Mouse (Mus musculus) heart, embryonic 11.5 days (tissue): ENCODE results near the gene Lrrc23. TPM values are rescaled to one million over a fixed set of nuclear protein-coding genes. Genes with fewer than 3 reads are reported as not detected.

Experiments used
- ATAC-seq: fragments of 200-750 bp; cut with Nextera tagmentation; replicated peaks from 2 replicates; pipeline ENCODE4 v1.8.0; 2017; ENCODE audit warnings: moderate library complexity; ENCODE audit not compliant: insufficient number of reproducible peaks, low FRiP score, low TSS enrichment
- H3K27ac ChIP-seq: fragments of 300-500 bp; sonication (generic); 2 replicates; pipeline ENCODE4 v1.5.1; 2014; ENCODE audit warnings: mild to moderate bottlenecking, low read depth, low read length
- H3K27me3 ChIP-seq: fragments of 300-500 bp; sonication (generic); 2 replicates; pipeline ENCODE4 v1.6.1; 2014; ENCODE audit warnings: mild to moderate bottlenecking, low read length, mixed read lengths; ENCODE audit not compliant: control insufficient read depth, insufficient read depth
- H3K36me3 ChIP-seq: fragments of 300-500 bp; sonication (generic); 2 replicates; pipeline ENCODE4 v1.6.1; 2014; ENCODE audit warnings: mild to moderate bottlenecking, low read length, moderate library complexity, mixed read lengths; ENCODE audit not compliant: control insufficient read depth, insufficient read depth
- H3K4me1 ChIP-seq: fragments of 300-500 bp; sonication (generic); 2 replicates; pipeline ENCODE4 v1.6.1; 2014; ENCODE audit warnings: low read length; ENCODE audit not compliant: control insufficient read depth, insufficient read depth
- H3K4me2 ChIP-seq: fragments of 300-500 bp; sonication (generic); 2 replicates; pipeline ENCODE4 v1.6.1; 2014; ENCODE audit warnings: mild to moderate bottlenecking, moderate library complexity
- H3K4me3 ChIP-seq: fragments of 300-500 bp; sonication (generic); 2 replicates; pipeline ENCODE4 v1.5.1; 2014; ENCODE audit warnings: low read depth, low read length
- H3K9ac ChIP-seq: fragments of 300-500 bp; sonication (generic); 2 replicates; pipeline ENCODE4 v1.6.1; 2014; ENCODE audit warnings: mild to moderate bottlenecking, low read depth, low read length, moderate library complexity
- H3K9me3 ChIP-seq: fragments of 300-500 bp; sonication (generic); replicated peaks from 2 replicates; pipeline ENCODE4 v1.6.1; 2016; ENCODE audit warnings: low read length; ENCODE audit not compliant: control insufficient read depth
- WGBS: fragments of 180-500 bp; shearing (Covaris S2); extraction: QIAGEN DNeasy Blood & Tissue Kit; methylation state at CpG from one replicate; pipeline ENCODE4 v1.1.7; 2014; ENCODE audit not compliant: insufficient replicate concordance; 5-methylcytosine and 5-hydroxymethylcytosine counted together
- polyA plus RNA-seq: library from polyadenylated mRNA; unstranded; fragments of >200 nt; fragmentation: Nextera tagmentation; extraction: Ambion mirVana; gene quantifications from 2 replicates; pipeline ENCODE4 v1.2.1, GENCODE M21; 2014

Lrrc23 gene
- polyA plus RNA-seq, 1 experiment from 2014 or later, result not detected

DNA sequence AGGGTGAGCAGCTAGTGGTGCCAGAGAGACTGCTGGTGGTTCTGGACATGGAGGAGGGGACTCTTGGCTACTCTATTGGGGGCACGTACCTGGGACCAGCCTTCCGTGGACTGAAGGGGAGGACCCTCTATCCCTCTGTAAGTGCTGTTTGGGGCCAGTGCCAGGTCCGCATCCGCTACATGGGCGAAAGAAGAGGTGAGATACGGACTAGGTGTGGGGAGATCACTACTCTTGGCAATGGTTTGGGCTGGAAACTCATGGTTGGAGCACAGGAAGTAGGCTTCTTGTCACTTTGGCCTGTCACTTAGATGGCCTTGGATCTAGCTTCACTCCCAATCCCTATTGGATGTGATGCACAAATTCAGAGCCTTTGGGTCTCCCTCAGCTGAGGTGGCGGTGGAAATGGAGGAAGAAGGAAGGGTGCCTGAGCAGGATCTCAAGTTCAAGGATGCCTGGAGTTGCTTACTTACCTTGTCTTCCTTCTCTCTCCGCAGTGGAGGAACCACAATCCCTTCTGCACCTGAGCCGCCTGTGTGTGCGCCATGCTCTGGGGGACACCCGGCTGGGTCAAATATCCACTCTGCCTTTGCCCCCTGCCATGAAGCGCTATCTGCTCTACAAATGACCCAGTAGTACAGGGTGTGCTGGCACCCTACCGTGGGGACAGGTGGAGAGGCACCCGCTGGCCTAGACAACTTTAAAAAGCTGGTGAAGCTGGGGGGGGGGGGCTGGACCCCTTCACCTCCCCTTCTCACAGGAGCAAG is 30.4 kb upstream of the Lrrc23 start:
- WGBS, result 40% methylated on average over 14 of the region's 14 CpGs
- Histone ChIP-seq H3K4me1 (peaks cover 44% of the 10 kb centered on the region), H3K9ac (peak overlapping the region; percentile 84), H3K4me2 (peak overlapping the region; percentile 92), H3K9me3 (no peaks in the 10 kb centered on the region), H3K27ac (peak overlapping the region; percentile 92), H3K4me3 (peak overlapping the region; percentile 68), H3K27me3 (no peaks in the 10 kb centered on the region), H3K36me3 (peaks cover 13% of the 10 kb centered on the region)
- no peak for ATAC-seq

DNA sequence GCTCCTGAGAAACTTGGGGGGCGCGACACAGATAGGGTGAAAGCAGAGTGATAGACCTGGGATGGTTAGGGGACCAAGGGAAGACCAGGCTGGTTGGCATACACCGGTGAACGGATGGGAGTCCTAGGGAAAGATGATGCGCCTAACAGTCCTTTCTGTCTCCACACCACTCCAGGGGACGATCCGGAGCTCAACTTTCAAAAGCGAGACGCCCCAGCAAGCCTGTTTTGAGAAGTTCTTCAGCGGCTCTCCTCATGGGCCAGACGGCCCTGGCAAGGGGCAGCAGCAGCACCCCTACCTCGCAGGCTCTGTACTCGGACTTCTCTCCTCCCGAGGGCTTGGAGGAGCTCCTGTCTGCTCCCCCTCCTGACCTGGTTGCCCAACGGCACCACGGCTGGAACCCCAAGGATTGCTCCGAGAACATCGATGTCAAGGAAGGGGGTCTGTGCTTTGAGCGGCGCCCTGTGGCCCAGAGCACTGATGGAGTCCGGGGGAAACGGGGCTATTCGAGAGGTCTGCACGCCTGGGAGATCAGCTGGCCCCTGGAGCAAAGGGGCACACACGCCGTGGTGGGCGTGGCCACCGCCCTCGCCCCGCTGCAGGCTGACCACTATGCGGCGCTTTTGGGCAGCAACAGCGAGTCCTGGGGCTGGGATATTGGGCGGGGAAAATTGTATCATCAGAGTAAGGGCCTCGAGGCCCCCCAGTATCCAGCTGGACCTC is 29.7 kb upstream of the Lrrc23 start:
- H3K9ac ChIP-seq, result peak overlapping the region; percentile 84
- peaks cover 37% of the 10 kb centered on the region for H3K4me1 ChIP-seq
- WGBS, result 1% methylated on average over 35 of the region's 35 CpGs
- peak overlapping the region; percentile 92 for H3K4me2 ChIP-seq
- H3K36me3 ChIP-seq, result peaks cover 12% of the 10 kb centered on the region
- peak overlapping the region; percentile 92 for H3K27ac ChIP-seq
- no peaks in the 10 kb centered on the region for H3K9me3 ChIP-seq
- peak; percentile 28 for ATAC-seq
- H3K4me3 ChIP-seq, result peak overlapping the region; percentile 68
- H3K27me3 ChIP-seq, result no peaks in the 10 kb centered on the region

DNA sequence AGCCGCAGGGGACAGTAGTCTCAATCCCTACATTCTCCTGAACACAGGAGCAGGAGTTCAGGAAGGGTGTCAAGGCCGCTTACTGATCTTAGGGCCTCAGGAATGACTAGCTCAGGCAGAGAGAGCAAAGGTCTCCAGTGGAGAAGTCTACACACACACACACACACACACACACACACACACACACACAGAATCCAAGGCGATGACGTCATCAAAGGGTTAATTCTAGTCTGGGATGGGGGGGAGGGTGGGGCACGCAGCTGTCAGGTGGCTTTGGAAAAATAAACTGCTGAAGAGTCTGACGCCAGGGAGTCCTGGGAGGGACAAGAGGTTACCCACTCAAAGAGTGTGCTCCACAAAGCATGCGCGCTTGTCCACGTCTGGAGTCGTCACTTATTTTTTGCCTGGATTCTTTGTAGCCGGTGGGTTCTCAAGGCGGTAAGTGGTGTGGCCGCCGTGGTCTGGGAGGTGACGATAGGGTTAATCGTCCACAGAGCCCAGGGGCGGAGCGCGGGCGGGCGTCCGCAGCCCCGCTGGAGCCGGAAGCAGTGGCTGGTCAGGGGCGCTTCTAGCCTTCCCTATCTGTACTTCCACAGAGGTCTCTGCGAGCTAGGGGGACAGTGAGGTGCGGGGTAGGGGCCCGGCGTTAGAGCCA is 29.0 kb upstream of the Lrrc23 start, which contains the start of gene Spsb2:
Gene Spsb2 (plus strand): TSS at position 304 of the 655 bp plus-strand sequence.
- peak; percentile 72 for ATAC-seq

DNA sequence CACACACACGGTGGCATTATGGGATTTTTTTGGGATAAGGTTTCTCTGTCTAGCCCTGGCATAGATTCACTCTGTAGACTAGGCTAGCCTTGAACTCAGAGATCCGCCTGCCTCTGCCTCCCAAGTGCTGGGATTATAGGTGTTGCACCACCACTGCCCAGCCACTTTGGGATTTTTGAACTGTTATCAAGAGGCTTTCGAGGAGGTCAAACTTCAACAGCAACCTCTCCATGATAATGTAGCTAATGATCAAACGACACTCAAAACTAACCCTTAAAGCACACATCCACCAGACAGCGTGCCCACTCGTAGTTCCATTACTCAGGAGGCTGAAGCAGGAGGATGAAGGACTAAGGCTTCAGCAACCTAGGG is 28.4 kb upstream of the Lrrc23 start:
- Histone ChIP-seq H3K4me3 (peak overlapping the region; percentile 68), H3K27me3 (no peaks in the 10 kb centered on the region), H3K4me2 (peak overlapping the region; percentile 92), H3K4me1 (peaks cover 37% of the 10 kb centered on the region), H3K36me3 (peaks cover 12% of the 10 kb centered on the region), H3K9ac (peak overlapping the region; percentile 84; the same call in 1 of the 2 replicates), H3K9me3 (no peaks in the 10 kb centered on the region), H3K27ac (peak overlapping the region; percentile 92)
- 66% methylated on average over 6 of the region's 6 CpGs for WGBS
- no peak for ATAC-seq

More for the DNA sequence above, 29.0 kb upstream of the Lrrc23 start, which contains the start of gene Spsb2:
- WGBS, result 4% methylated on average over 29 of the region's 29 CpGs
- H3K9ac ChIP-seq, result peak within 1 kb of the TSS; percentile 84
- H3K27me3 ChIP-seq, result no peaks in the 10 kb centered on the region
- H3K27ac ChIP-seq, result peak within 1 kb of the TSS; percentile 92
- H3K36me3 ChIP-seq, result peaks cover 12% of the 10 kb centered on the region
- H3K4me1 ChIP-seq, result peaks cover 37% of the 10 kb centered on the region
- H3K4me2 ChIP-seq, result peak within 1 kb of the TSS; percentile 92
- no peaks in the 10 kb centered on the region for H3K9me3 ChIP-seq
- H3K4me3 ChIP-seq, result peak within 1 kb of the TSS; percentile 68

DNA sequence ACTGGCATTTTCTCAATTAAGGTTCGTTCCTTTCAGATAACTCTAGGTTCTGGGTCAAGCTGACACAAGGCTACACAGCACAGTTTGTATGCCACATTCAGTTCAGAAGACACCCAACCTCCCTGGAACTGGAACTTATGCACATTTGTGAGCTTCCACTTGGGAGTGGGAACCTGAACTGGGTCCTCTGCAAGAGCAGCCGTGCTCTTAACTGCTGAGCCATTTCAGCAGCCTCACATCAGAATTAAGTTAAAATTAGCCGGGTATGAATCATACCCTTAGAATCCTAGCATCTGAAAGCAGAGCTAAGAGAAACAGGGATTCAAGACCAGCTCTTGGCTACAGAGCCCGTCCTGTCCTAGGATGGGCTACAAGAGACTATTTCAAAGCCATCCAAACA is 27.8 kb upstream of the Lrrc23 start:
- no peaks in the 10 kb centered on the region for H3K27me3 ChIP-seq
- H3K4me1 ChIP-seq, result peaks cover 34% of the 10 kb centered on the region
- peaks cover 11% of the 10 kb centered on the region for H3K36me3 ChIP-seq
- no peak for ATAC-seq
- no peak overlapping the region for H3K9ac ChIP-seq
- WGBS, result 77% methylated on average over 4 of the region's 4 CpGs
- no peak overlapping the region for H3K4me3 ChIP-seq
- no peaks in the 10 kb centered on the region for H3K9me3 ChIP-seq
- 0 out of 2 replicates have a peak overlapping the region, but pooled peaks have one; percentile 11 for H3K4me2 ChIP-seq
- H3K27ac ChIP-seq, result peak overlapping the region; percentile 92; the same call in 1 of the 2 replicates

DNA sequence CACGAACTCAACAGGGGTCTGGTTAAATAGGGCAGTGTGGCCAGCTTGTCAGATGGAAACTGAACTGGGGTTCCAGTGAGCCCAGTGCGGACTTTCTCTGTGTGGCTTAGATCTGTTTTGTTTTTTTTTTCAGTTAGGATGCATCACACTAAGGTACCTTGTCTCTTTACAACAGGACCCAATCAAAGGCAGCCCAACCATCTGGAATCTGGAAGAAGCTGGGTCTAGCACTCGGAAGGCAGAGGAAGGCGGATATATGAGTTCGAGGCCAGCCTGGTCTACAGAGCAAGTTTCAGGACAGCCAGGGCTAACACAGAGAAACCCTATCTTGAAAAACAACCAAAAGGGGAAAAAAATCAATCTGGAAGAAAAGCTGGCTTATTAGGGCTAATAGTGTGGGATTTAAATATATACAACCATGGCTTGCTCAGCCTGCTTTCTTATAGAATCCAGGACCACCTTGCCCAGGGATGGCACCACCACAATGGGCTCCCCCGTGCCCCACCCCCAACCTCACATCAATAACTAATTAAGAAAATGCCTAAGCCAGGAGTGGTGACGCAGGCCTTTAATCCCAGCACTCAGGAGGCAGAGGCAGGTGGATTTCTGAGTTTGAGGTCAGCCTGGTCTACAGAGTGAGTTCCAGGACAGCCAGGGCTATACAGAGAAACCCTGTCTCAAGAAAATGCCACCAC is 27.1 kb upstream of the Lrrc23 start:
- no peak for ATAC-seq
- H3K9ac ChIP-seq, result peak overlapping the region; percentile 59; the same call in 1 of the 2 replicates
- peaks cover 29% of the 10 kb centered on the region for H3K4me1 ChIP-seq
- H3K9me3 ChIP-seq, result no peaks in the 10 kb centered on the region
- peak overlapping the region; percentile 56 for H3K4me3 ChIP-seq
- peak overlapping the region; percentile 94 for H3K27ac ChIP-seq
- H3K36me3 ChIP-seq, result peaks cover 6% of the 10 kb centered on the region
- no peaks in the 10 kb centered on the region for H3K27me3 ChIP-seq
- peak overlapping the region; percentile 85 for H3K4me2 ChIP-seq
- 74% methylated on average over 7 of the region's 7 CpGs for WGBS

DNA sequence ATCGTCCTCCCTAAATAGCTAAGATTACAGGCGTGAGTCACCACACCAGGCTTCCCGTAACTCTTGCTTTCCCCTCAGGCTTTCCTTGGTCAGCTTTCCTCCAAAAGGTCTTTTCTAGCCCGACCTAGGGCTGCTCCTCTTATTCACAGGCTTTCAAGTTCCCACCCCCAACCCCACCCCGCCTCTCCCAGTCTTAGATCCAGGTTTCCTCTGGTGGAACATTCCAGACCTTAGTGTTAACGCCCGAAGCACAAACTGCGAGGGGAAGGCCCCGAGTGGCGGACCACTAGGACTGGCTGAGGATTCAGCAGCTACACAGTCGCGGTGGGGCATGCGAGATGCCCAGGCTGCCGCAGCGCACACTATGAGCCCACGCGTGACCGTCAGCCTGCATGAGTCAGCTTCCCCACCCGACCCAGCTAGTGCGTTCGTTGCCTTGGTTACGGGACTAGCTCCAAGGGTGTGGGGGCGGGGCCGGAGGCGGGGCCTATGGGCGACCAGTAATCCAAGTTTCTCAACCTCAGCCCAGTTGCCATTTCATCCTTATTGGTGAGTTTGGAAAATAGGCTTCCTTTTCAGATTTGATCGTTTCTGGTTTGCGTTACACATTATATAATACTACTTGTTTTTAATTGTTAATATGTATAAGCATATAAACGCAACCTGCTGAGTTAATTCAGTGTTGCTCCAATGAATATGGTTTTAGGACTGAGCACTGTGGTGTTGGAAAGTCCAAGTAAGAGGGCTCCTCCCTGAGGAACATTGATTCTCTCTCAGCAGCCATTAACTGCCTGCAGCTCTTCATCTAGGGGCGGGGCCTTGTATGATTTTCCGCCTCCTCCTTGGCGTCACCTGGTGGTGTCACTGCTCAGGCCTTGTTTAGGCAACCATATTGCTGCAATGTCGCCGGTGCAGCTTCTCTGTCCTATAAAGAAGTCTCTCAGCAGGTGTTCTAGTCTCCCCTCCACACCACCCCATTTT is 26.1 kb upstream of the Lrrc23 start:
- peak; percentile 78 for ATAC-seq
- H3K36me3 ChIP-seq, result peaks cover 6% of the 10 kb centered on the region
- peaks cover 29% of the 10 kb centered on the region for H3K4me1 ChIP-seq
- peak overlapping the region; percentile 56 for H3K4me3 ChIP-seq
- H3K9ac ChIP-seq, result peak overlapping the region; percentile 74
- H3K27me3 ChIP-seq, result no peaks in the 10 kb centered on the region
- H3K4me2 ChIP-seq, result peak overlapping the region; percentile 85
- peak overlapping the region; percentile 94 for H3K27ac ChIP-seq
- WGBS, result 1% methylated on average over 34 of the region's 34 CpGs
- H3K9me3 ChIP-seq, result no peaks in the 10 kb centered on the region
